Mouse (Mus musculus) kidney, embryonic 15.5 days (tissue): Measurements from ENCODE around the gene Hivep1. TPM values are rescaled to one million over a fixed set of nuclear protein-coding genes. Genes with fewer than 3 reads are reported as not detected.

Experiments used
- ATAC-seq: fragments of 200-750 bp; cut with Nextera tagmentation; replicated peaks from 2 replicates; pipeline ENCODE4 v1.8.0; 2017; ENCODE audit warnings: moderate TSS enrichment; ENCODE audit not compliant: low FRiP score
- H3K27ac ChIP-seq: fragments of 300-500 bp; sonication (generic); 2 replicates; pipeline ENCODE4 v1.5.1; 2015; ENCODE audit warnings: mild to moderate bottlenecking, inconsistent platforms
- H3K27me3 ChIP-seq: fragments of 300-500 bp; sonication (generic); 2 replicates; pipeline ENCODE4 v1.6.1; 2015; ENCODE audit warnings: inconsistent platforms
- H3K36me3 ChIP-seq: fragments of 300-500 bp; sonication (generic); 2 replicates; pipeline ENCODE4 v1.6.1; 2015; ENCODE audit warnings: inconsistent platforms
- H3K4me1 ChIP-seq: fragments of 300-500 bp; sonication (generic); 2 replicates; pipeline ENCODE4 v1.6.1; 2015; ENCODE audit warnings: inconsistent platforms
- H3K4me2 ChIP-seq: fragments of 300-500 bp; sonication (generic); 2 replicates; pipeline ENCODE4 v1.6.1; 2015; ENCODE audit warnings: moderate library complexity, mild to moderate bottlenecking, inconsistent platforms
- H3K4me3 ChIP-seq: fragments of 300-500 bp; sonication (generic); replicated peaks from 2 replicates; pipeline ENCODE4 v1.5.1; 2015; ENCODE audit warnings: mild to moderate bottlenecking, inconsistent platforms
- H3K9ac ChIP-seq: fragments of 300-500 bp; sonication (generic); 2 replicates; pipeline ENCODE4 v1.6.1; 2015; ENCODE audit warnings: mild to moderate bottlenecking, inconsistent platforms
- H3K9me3 ChIP-seq: fragments of 300-500 bp; sonication (generic); replicated peaks from 2 replicates; pipeline ENCODE4 v1.6.1; 2016; ENCODE audit warnings: inconsistent platforms
- WGBS: fragments of 180-500 bp; shearing (Covaris S2); methylation state at CpG from one replicate; pipeline ENCODE4 v1.1.7; 2015; ENCODE audit warnings: mixed read lengths; 5-methylcytosine and 5-hydroxymethylcytosine counted together
- polyA plus RNA-seq: library from polyadenylated mRNA; unstranded; fragments of >200 nt; fragmentation: Nextera tagmentation; extraction: Ambion mirVana; gene quantifications from 2 replicates; pipeline ENCODE4 v1.2.1, GENCODE M21; 2015

The Hivep1 gene
- 14.1 and 15.0 TPM in 2 replicates for polyA plus RNA-seq

DNA sequence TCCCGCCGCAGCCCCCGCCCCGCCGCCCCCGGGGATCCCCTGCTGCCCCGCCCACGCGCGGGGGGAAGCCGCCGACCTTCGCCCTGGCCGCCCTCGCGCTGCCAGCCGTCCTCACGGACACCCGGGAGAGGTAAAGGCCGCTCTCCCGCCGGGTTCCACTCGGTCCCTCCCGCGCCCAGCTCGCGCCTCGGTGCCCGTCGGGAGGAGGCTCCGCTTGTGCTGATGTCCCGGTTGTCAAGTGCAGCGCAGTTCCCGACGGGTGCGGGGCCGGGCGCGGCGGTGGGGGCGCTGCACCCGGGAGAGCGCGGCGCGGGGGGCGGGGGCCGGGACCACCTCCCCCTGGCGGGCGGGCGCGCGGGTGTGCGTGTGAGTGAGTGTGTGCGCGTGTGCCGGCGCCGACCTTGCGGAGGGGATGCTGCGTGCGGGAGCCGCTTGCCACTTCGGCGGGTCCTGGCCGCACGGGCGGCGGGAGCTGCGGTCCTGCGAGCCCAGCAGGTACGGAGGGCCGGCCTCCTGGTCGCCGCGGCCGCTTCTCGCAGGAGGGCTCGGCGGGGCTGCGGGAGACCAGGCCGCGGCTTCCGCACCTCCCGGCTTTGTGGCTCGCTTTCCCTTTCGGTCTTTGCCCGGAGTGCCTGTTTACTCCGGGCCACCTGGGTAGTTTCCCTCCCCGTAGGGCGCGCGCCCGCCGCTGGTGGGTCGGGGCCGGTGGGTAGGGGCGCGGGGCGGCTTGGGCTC is at the start of gene Hivep1:
TSS of gene Hivep1 (plus strand) at position 61 of the 735 bp plus-strand sequence.
- H3K4me2 ChIP-seq, result peak within 1 kb of the TSS; percentile 69
- H3K36me3 ChIP-seq, result peaks cover 21% of the 10 kb centered on the region
- H3K27ac ChIP-seq, result peak within 1 kb of the TSS; percentile 99
- H3K4me3 ChIP-seq, result peak within 1 kb of the TSS; percentile 94
- H3K27me3 ChIP-seq, result no peaks in the 10 kb centered on the region
- no peaks in the 10 kb centered on the region for H3K9me3 ChIP-seq
- H3K4me1 ChIP-seq, result peaks cover 28% of the 10 kb centered on the region
- H3K9ac ChIP-seq, result peak within 1 kb of the TSS; percentile 84
- peak; percentile 50 for ATAC-seq
- WGBS, result under 1% methylated on average over 83 of the region's 100 CpGs

DNA sequence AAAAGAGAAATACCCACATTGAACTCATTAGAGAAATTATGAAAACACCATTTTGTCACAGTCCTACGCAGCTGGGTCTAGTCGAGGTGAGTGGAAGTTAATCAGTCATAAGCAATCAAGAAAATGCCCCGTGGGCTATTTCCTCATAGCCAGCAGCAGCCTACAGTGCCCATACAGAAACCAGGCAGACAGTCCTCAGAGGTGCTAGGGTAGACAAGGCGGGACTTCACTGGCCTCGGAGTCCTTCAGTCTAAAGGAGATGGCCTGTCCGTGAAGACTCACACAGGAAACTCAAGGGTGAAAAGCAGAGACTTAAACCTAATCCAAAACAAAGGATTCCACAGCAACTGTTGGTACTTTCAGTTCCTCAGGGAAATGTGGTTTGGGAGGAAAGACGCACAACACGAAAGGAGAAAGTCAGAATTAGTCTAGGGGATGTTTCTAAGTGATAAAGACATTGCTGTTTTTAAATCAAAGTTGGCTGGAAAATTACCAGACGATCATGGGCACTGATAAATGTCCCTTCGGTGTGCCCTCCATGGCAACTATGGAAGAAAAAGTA is 36.3 kb upstream of the Hivep1 start:
- Histone ChIP-seq H3K27ac (no peak overlapping the region), H3K4me2 (no peak overlapping the region), H3K9me3 (no peaks in the 10 kb centered on the region), H3K36me3 (no peaks in the 10 kb centered on the region), H3K4me1 (no peaks in the 10 kb centered on the region), H3K27me3 (no peaks in the 10 kb centered on the region), H3K9ac (no peak overlapping the region), H3K4me3 (no peak overlapping the region)
- WGBS, result 74% methylated on average over 10 of the region's 10 CpGs
- ATAC-seq, result no peak

DNA sequence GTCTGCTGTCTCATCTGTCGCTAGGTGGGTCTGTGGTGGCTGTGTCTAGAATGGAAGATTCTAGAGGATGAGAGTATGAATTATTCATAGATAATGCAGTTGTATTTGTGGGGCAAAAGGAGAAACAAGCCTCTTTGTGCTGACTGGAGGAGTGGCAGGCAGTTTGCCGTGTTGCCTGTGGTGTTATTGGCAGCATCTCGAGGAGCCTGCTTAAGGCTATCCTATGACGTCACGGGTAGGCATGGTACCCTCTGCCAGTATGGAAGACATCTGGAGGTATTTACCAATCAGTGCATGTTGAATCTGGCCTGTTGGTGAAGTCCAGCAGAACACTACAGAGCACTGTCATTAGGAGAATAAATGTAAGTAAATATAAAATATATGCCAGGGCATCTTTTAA is 35.6 kb upstream of the Hivep1 start:
- no peak overlapping the region for H3K4me2 ChIP-seq
- H3K9ac ChIP-seq, result no peak overlapping the region
- no peaks in the 10 kb centered on the region for H3K9me3 ChIP-seq
- 85% methylated on average over 5 of the region's 5 CpGs for WGBS
- ATAC-seq, result no peak
- H3K36me3 ChIP-seq, result no peaks in the 10 kb centered on the region
- no peak overlapping the region for H3K4me3 ChIP-seq
- no peaks in the 10 kb centered on the region for H3K4me1 ChIP-seq
- no peaks in the 10 kb centered on the region for H3K27me3 ChIP-seq
- no peak overlapping the region for H3K27ac ChIP-seq

DNA sequence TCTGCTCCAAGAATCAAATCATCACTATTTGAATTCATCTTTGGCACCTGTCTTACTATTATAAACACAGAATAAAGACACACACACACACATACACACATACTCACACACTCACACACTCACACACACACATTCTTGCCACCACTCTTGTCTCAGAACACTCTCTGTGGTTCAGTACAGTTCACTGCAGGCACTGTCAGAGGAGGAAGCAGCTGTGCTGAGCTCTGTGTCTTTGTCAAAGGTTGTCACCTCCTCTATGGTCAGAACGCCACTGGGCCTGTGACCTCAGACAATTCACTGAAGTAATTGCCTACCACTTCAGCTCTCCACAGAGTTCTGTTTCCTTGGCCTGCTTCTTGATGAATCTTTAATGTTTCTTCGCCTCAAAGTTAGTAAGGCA is 33.5 kb upstream of the Hivep1 start:
- ATAC-seq, result no peak
- H3K27ac ChIP-seq, result no peak overlapping the region
- WGBS, result 49% methylated on average over 2 of the region's 2 CpGs

GRCm38 (mm10) chr13:42041203-42041602 is 10.6 kb upstream of the Hivep1 start:
- Histone ChIP-seq H3K9ac (no peak overlapping the region), H3K27ac (no peak overlapping the region), H3K4me2 (no peak overlapping the region), H3K36me3 (no peaks in the 10 kb centered on the region), H3K4me1 (0 out of 2 replicates have a peak, but pooled peaks cover 4% of the 10 kb centered on the region), H3K4me3 (no peak overlapping the region), H3K27me3 (no peaks in the 10 kb centered on the region), H3K9me3 (no peaks in the 10 kb centered on the region)
- no peak for ATAC-seq
- 8% methylated on average over 2 of the region's 2 CpGs for WGBS

More for the DNA sequence above, 33.5 kb upstream of the Hivep1 start:
- Histone ChIP-seq H3K4me2 (no peak overlapping the region), H3K4me3 (no peak overlapping the region), H3K4me1 (no peaks in the 10 kb centered on the region), H3K36me3 (no peaks in the 10 kb centered on the region), H3K9me3 (no peaks in the 10 kb centered on the region), H3K9ac (no peak overlapping the region), H3K27me3 (no peaks in the 10 kb centered on the region)

DNA sequence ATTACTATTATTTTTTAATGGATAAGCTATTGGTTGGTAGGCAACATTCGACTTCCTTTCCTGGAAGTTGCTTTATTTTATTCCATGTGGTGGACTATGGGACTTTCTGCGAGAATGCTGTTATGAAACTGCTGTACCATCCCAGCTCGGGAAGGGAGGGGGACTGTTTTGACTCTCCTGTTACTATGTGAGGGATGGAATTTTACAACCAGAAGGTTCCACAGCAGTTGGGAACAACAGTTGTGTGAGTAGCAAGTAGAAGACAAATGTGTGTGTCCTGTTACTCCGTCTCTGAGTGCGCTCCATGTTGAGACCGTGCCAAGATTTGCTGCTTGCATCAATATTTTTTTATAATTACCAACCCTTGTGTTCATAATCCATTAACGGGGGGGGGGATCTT is 8.4 kb upstream of the Hivep1 start:
- H3K4me2 ChIP-seq, result no peak overlapping the region
- no peaks in the 10 kb centered on the region for H3K9me3 ChIP-seq
- ATAC-seq, result no peak
- no peaks in the 10 kb centered on the region for H3K27me3 ChIP-seq
- H3K4me3 ChIP-seq, result no peak overlapping the region
- H3K4me1 ChIP-seq, result peaks cover 9% of the 10 kb centered on the region; the same call in 1 of the 2 replicates
- H3K27ac ChIP-seq, result no peak overlapping the region
- WGBS, result 82% methylated on average over 7 of the region's 7 CpGs
- H3K36me3 ChIP-seq, result no peaks in the 10 kb centered on the region
- H3K9ac ChIP-seq, result no peak overlapping the region

- Histone ChIP-seq H3K9ac (peak overlapping the region; percentile 82), H3K4me3 (peak overlapping the region; percentile 94), H3K36me3 (no peaks in the 10 kb centered on the region), H3K27me3 (no peaks in the 10 kb centered on the region), H3K9me3 (no peaks in the 10 kb centered on the region), H3K4me2 (peak overlapping the region; percentile 69), H3K4me1 (peaks cover 24% of the 10 kb centered on the region), H3K27ac (peak overlapping the region; percentile 96)
- ATAC-seq, result peak; percentile 11; the same call in 1 of the 2 replicates
- 1% methylated on average over 48 of the region's 48 CpGs for WGBS
These were observed 2.6 kb upstream of the Hivep1 start for GRCm38 (mm10) chr13:42048991-42049773.

DNA sequence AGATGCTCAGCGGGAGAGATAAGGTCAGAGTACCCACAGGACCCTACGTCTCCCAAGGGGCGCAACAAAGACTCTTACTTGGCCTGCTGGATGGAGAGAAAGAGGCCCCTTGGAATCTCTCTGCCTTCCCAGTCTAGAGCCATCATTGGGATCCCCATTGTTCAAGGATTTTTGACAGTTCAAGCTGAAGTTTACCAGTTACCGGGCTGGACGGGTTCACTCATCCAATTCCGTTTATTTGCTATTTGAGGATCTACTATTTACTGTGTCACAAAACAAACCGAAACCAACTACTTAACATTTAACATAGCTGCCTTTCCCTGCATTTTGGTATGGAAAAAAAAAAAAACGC is 2.1 kb upstream of the Hivep1 start:
- no peaks in the 10 kb centered on the region for H3K9me3 ChIP-seq
- no peaks in the 10 kb centered on the region for H3K36me3 ChIP-seq
- peak overlapping the region; percentile 94 for H3K4me3 ChIP-seq
- no peaks in the 10 kb centered on the region for H3K27me3 ChIP-seq
- no peak for ATAC-seq
- H3K4me1 ChIP-seq, result peaks cover 28% of the 10 kb centered on the region
- H3K27ac ChIP-seq, result peak overlapping the region; percentile 96
- peak overlapping the region; percentile 69 for H3K4me2 ChIP-seq
- peak overlapping the region; percentile 82 for H3K9ac ChIP-seq
- 1% methylated on average over 8 of the region's 8 CpGs for WGBS

GRCm38 (mm10) chr13:42050160-42050559 is 1.7 kb upstream of the Hivep1 start:
- peak overlapping the region; percentile 99 for H3K27ac ChIP-seq
- 9% methylated on average over 3 of the region's 3 CpGs for WGBS
- no peak for ATAC-seq
- peak overlapping the region; percentile 82 for H3K9ac ChIP-seq
- peaks cover 28% of the 10 kb centered on the region for H3K4me1 ChIP-seq
- H3K36me3 ChIP-seq, result peaks cover under 1% of the 10 kb centered on the region; the same call in 1 of the 2 replicates
- H3K27me3 ChIP-seq, result no peaks in the 10 kb centered on the region
- H3K9me3 ChIP-seq, result no peaks in the 10 kb centered on the region
- H3K4me2 ChIP-seq, result peak overlapping the region; percentile 69
- peak overlapping the region; percentile 94 for H3K4me3 ChIP-seq

DNA sequence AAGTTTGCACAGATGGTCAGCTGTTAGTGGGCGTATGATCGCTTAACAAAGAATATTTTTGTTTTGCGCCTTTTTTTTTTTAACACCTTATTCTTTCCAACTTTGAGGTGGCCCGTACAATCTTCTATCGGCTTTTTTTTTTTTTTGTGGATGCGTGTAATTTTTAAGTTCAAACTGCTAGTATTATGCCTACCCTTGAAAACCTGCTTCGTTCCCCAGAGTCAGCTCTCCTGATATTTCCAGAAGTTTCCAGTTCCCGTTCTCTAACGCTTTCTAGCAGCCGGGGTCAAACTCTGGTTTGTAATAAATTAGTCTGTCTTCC is 980 bp upstream of the Hivep1 start:
- under 1% methylated on average over 10 of the region's 10 CpGs for WGBS
- no peak for ATAC-seq
- Histone ChIP-seq H3K9me3 (no peaks in the 10 kb centered on the region), H3K4me2 (peak overlapping the region; percentile 69), H3K27ac (peak overlapping the region; percentile 99), H3K36me3 (peaks cover 8% of the 10 kb centered on the region; the same call in 1 of the 2 replicates), H3K4me1 (peaks cover 28% of the 10 kb centered on the region), H3K9ac (peak overlapping the region; percentile 43), H3K27me3 (no peaks in the 10 kb centered on the region), H3K4me3 (peak overlapping the region; percentile 94)

DNA sequence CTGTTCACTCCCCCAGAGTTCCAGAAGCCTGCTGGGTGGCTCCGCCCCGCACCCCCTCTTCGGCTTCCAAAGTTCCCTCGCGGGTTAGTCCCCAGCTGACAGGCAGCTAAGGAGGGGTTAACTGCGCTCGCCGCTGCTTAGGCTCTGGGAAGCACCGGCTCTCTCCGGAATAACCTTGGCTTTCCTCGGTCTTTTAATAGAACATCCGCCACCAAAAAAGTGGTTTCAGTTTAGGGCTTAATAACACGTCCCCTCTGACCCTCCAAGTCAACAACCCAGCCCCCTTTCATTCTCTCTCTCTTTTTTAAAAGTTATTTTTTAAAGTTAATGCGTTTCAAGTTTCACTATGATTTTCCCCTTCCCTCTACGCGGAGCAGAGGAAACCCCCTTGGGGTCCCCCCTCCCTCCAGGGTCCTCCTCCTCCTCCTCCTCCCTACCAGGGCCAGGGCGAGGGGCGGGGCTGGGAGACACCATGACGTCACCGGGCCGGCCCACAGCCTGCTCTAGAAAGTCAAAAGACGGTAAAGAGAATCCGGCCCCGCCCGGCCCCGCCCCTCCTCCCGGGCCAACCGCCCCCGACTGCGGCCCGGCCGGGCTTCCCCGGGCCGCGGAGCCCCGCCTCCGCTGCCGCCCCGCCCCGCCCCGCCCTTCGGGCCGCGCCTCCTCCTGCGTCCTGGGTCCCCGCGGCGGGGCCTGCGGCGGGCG is 467 bp upstream of the Hivep1 start:
- Histone ChIP-seq H3K27me3 (no peaks in the 10 kb centered on the region), H3K9ac (peak overlapping the region; percentile 43), H3K4me3 (peak overlapping the region; percentile 94), H3K27ac (peak overlapping the region; percentile 99), H3K4me1 (peaks cover 28% of the 10 kb centered on the region), H3K4me2 (peak overlapping the region; percentile 69), H3K36me3 (peaks cover 13% of the 10 kb centered on the region), H3K9me3 (no peaks in the 10 kb centered on the region)
- peak; percentile 86 for ATAC-seq
- under 1% methylated on average over 41 of the region's 51 CpGs for WGBS
